Mouse (Mus musculus) frontal cortex, postnatal 10 days (tissue): ENCODE data around the gene Sema3c.
"Not testable (repeated sequence)": the region's sequence is repeated elsewhere in the genome, so short reads cannot be mapped to it uniquely, and the experiment has no call there.

Experiments
- DNase-seq, 2 experiments: peaks; one replicate each; pipeline ENCODE4 v3.0.0; 2022; ENCODE audit warnings: low spot score in 2 of 2, mixed read lengths in 1 of 2

Gene Sema3c

GRCm38 (mm10) chr5:17573694-17574380, at the start of gene Sema3c:
TSS of gene Sema3c (plus strand) at chr5:17574281.
- no peak for DNase-seq

- DNase-seq = not testable (repeated sequence)
Measured at GRCm38 (mm10) chr5:17531165-17531564, 42.9 kb upstream of the Sema3c start.

- DNase-seq = no peak
Measured at GRCm38 (mm10) chr5:17543141-17543540, 30.9 kb upstream of the Sema3c start.

GRCm38 (mm10) chr5:17544904-17545449, 29.1 kb upstream of the Sema3c start:
- DNase-seq = no peak

- no peak for DNase-seq
Measured at GRCm38 (mm10) chr5:17551693-17552092, 22.4 kb upstream of the Sema3c start.

GRCm38 (mm10) chr5:17556073-17556473, 18.0 kb upstream of the Sema3c start:
- DNase-seq = no peak

- no peak for DNase-seq
Measured at GRCm38 (mm10) chr5:17556715-17557265, 17.3 kb upstream of the Sema3c start.

- DNase-seq = no peak
Measured at GRCm38 (mm10) chr5:17571571-17571970, 2.5 kb upstream of the Sema3c start.

- peak; percentile 16 to 34 for DNase-seq
Measured at GRCm38 (mm10) chr5:17574413-17575182, 517 bp downstream of the Sema3c start.

GRCm38 (mm10) chr5:17575183-17575495, 1.1 kb downstream of the Sema3c start:
- DNase-seq = no peak

- no peak for DNase-seq
Measured at GRCm38 (mm10) chr5:17576069-17576468, 2.0 kb downstream of the Sema3c start.

GRCm38 (mm10) chr5:17582047-17582515, 8.0 kb downstream of the Sema3c start:
- DNase-seq = no peak

GRCm38 (mm10) chr5:17584299-17584945, 10.3 kb downstream of the Sema3c start:
- DNase-seq = no peak

- DNase-seq = no peak
Measured at GRCm38 (mm10) chr5:17586518-17587210, 12.6 kb downstream of the Sema3c start.

- no peak for DNase-seq
Measured at GRCm38 (mm10) chr5:17591908-17592307, 17.8 kb downstream of the Sema3c start.

GRCm38 (mm10) chr5:17601700-17602099, 27.6 kb downstream of the Sema3c start:
- no peak for DNase-seq

GRCm38 (mm10) chr5:17620619-17621018, 46.5 kb downstream of the Sema3c start:
- DNase-seq = no peak

- DNase-seq = no peak
Measured at GRCm38 (mm10) chr5:17622564-17622963, 48.5 kb downstream of the Sema3c start.

- no peak for DNase-seq
Measured at GRCm38 (mm10) chr5:17628606-17629005, 54.5 kb downstream of the Sema3c start.

GRCm38 (mm10) chr5:17629599-17629998, 55.5 kb downstream of the Sema3c start:
- no peak for DNase-seq

GRCm38 (mm10) chr5:17639519-17639918, 65.4 kb downstream of the Sema3c start:
- DNase-seq = no peak
